Mouse (Mus musculus): ENCODE measurements around the gene Ptrh1. TPM values are rescaled to one million over a fixed set of nuclear protein-coding genes. Genes with fewer than 3 reads are reported as not detected.
A peak's percentile ranks its signal among the peaks of the same experiment; 100 is the strongest.

The Ptrh1 gene
- polyA plus RNA-seq, 1 experiment from 2014 or later = 5.2 TPM

- 75% methylated on average over 4 of the region's 4 CpGs for WGBS
- ATAC-seq (ENCODE audit: insufficient number of reproducible peaks, low FRiP score) = no peak
- H3K4me2 ChIP-seq = no peak overlapping the region
- peaks cover 51% of the 10 kb centered on the region for H3K4me1 ChIP-seq (replicated peaks)
- H3K27me3 ChIP-seq (replicated peaks) = peaks cover 41% of the 10 kb centered on the region
- no peak overlapping the region for H3K4me3 ChIP-seq
- H3K9me3 ChIP-seq (replicated peaks) = no peaks in the 10 kb centered on the region
- H3K36me3 ChIP-seq = 0 out of 2 replicates have a peak, but pooled peaks cover 8% of the 10 kb centered on the region
- no peak overlapping the region for H3K27ac ChIP-seq (ENCODE audit: poor library complexity, severe bottlenecking)
- no peak overlapping the region for H3K9ac ChIP-seq
Measured at GRCm38 (mm10) chr2:32739311-32739710, 36.3 kb upstream of the Ptrh1 start.

GRCm38 (mm10) chr2:32740916-32741272 lies 34.7 kb upstream of the Ptrh1 start, which contains the start of gene 6330409D20Rik:
TSS of gene 6330409D20Rik (minus strand) at chr2:32741016.
- WGBS = 14% methylated on average over 11 of the region's 11 CpGs
- no peak for ATAC-seq (ENCODE audit: insufficient number of reproducible peaks, low FRiP score)
- Histone ChIP-seq H3K9me3 (replicated peaks) (no peaks in the 10 kb centered on the region), H3K36me3 (peaks cover 17% of the 10 kb centered on the region), H3K27me3 (replicated peaks) (peaks cover 44% of the 10 kb centered on the region), H3K4me3 (peak within 1 kb of the TSS; percentile 52), H3K27ac (ENCODE audit: poor library complexity, severe bottlenecking) (no peak within 1 kb of the TSS), H3K4me2 (peak within 1 kb of the TSS; percentile 76), H3K4me1 (replicated peaks) (peaks cover 35% of the 10 kb centered on the region), H3K9ac (peak within 1 kb of the TSS; percentile 62)

- Histone ChIP-seq H3K27ac (ENCODE audit: poor library complexity, severe bottlenecking) (no peak overlapping the region), H3K4me2 (peak overlapping the region; percentile 76), H3K4me3 (peak overlapping the region; percentile 52), H3K27me3 (replicated peaks) (peaks cover 44% of the 10 kb centered on the region), H3K9ac (peak overlapping the region; percentile 62), H3K4me1 (replicated peaks) (peaks cover 29% of the 10 kb centered on the region), H3K36me3 (peaks cover 23% of the 10 kb centered on the region), H3K9me3 (replicated peaks) (no peaks in the 10 kb centered on the region)
- 11% methylated on average over 56 of the region's 58 CpGs for WGBS
- ATAC-seq (ENCODE audit: insufficient number of reproducible peaks, low FRiP score) = peak; percentile 51
Measured at GRCm38 (mm10) chr2:32741273-32742172, 34.1 kb upstream of the Ptrh1 start.

GRCm38 (mm10) chr2:32742173-32742531 lies 33.4 kb upstream of the Ptrh1 start:
- WGBS = 15% methylated on average over 18 of the region's 18 CpGs
- Histone ChIP-seq H3K9me3 (replicated peaks) (no peaks in the 10 kb centered on the region), H3K4me1 (replicated peaks) (peaks cover 23% of the 10 kb centered on the region), H3K36me3 (peaks cover 30% of the 10 kb centered on the region), H3K27me3 (replicated peaks) (peaks cover 44% of the 10 kb centered on the region), H3K9ac (0 out of 2 replicates have a peak overlapping the region, but pooled peaks have one; percentile 62), H3K27ac (ENCODE audit: poor library complexity, severe bottlenecking) (no peak overlapping the region), H3K4me3 (peak overlapping the region; percentile 52), H3K4me2 (peak overlapping the region; percentile 76)
- peak; percentile 13; the same call in 1 of the 2 replicates for ATAC-seq (ENCODE audit: insufficient number of reproducible peaks, low FRiP score)

- Histone ChIP-seq H3K9ac (no peak overlapping the region), H3K27me3 (replicated peaks) (peaks cover 44% of the 10 kb centered on the region), H3K36me3 (peaks cover 40% of the 10 kb centered on the region), H3K27ac (ENCODE audit: poor library complexity, severe bottlenecking) (no peak overlapping the region), H3K9me3 (replicated peaks) (no peaks in the 10 kb centered on the region), H3K4me2 (no peak overlapping the region), H3K4me3 (no peak overlapping the region), H3K4me1 (replicated peaks) (peaks cover 18% of the 10 kb centered on the region)
- WGBS = 68% methylated on average over 15 of the region's 15 CpGs
- no peak for ATAC-seq (ENCODE audit: insufficient number of reproducible peaks, low FRiP score)
Measured at GRCm38 (mm10) chr2:32744272-32744982, 31.2 kb upstream of the Ptrh1 start.

- Histone ChIP-seq H3K4me1 (replicated peaks) (peaks cover 10% of the 10 kb centered on the region; the same call in 1 of the 2 replicates), H3K4me2 (no peak overlapping the region), H3K4me3 (no peak overlapping the region), H3K27ac (ENCODE audit: poor library complexity, severe bottlenecking) (no peak overlapping the region), H3K9me3 (replicated peaks) (no peaks in the 10 kb centered on the region), H3K36me3 (peaks cover 72% of the 10 kb centered on the region), H3K27me3 (replicated peaks) (peaks cover 4% of the 10 kb centered on the region; the same call in 1 of the 2 replicates), H3K9ac (no peak overlapping the region)
- ATAC-seq (ENCODE audit: insufficient number of reproducible peaks, low FRiP score) = no peak
- WGBS = 77% methylated on average over 16 of the region's 16 CpGs
Measured at GRCm38 (mm10) chr2:32749082-32749481, 26.5 kb upstream of the Ptrh1 start.

- peaks cover 10% of the 10 kb centered on the region; the same call in 1 of the 2 replicates for H3K4me1 ChIP-seq (replicated peaks)
- ATAC-seq (ENCODE audit: insufficient number of reproducible peaks, low FRiP score) = no peak
- H3K27ac ChIP-seq (ENCODE audit: poor library complexity, severe bottlenecking) = no peak overlapping the region
- H3K27me3 ChIP-seq (replicated peaks) = 0 out of 2 replicates have a peak, but pooled peaks cover 4% of the 10 kb centered on the region
- H3K9ac ChIP-seq = no peak overlapping the region
- H3K4me2 ChIP-seq = no peak overlapping the region
- no peak overlapping the region for H3K4me3 ChIP-seq
- 70% methylated on average over 7 of the region's 7 CpGs for WGBS
- H3K9me3 ChIP-seq (replicated peaks) = no peaks in the 10 kb centered on the region
- peaks cover 80% of the 10 kb centered on the region for H3K36me3 ChIP-seq
Measured at GRCm38 (mm10) chr2:32750199-32750598, 25.4 kb upstream of the Ptrh1 start.

GRCm38 (mm10) chr2:32750887-32751664 lies 24.5 kb upstream of the Ptrh1 start:
- Histone ChIP-seq H3K4me1 (replicated peaks) (peaks cover 10% of the 10 kb centered on the region; the same call in 1 of the 2 replicates), H3K27ac (ENCODE audit: poor library complexity, severe bottlenecking) (peak overlapping the region; percentile 55; the same call in 1 of the 2 replicates), H3K27me3 (replicated peaks) (0 out of 2 replicates have a peak, but pooled peaks cover 3% of the 10 kb centered on the region), H3K9ac (peak overlapping the region; percentile 62), H3K4me3 (peak overlapping the region; percentile 53), H3K9me3 (replicated peaks) (no peaks in the 10 kb centered on the region), H3K4me2 (peak overlapping the region; percentile 65), H3K36me3 (peaks cover 71% of the 10 kb centered on the region)
- ATAC-seq (ENCODE audit: insufficient number of reproducible peaks, low FRiP score) = peak; percentile 52; the same call in 1 of the 2 replicates
- WGBS = 17% methylated on average over 31 of the region's 31 CpGs

GRCm38 (mm10) chr2:32751665-32752033 lies 23.9 kb upstream of the Ptrh1 start:
- Histone ChIP-seq H3K9ac (peak overlapping the region; percentile 62), H3K27me3 (replicated peaks) (0 out of 2 replicates have a peak, but pooled peaks cover 3% of the 10 kb centered on the region), H3K4me2 (peak overlapping the region; percentile 65), H3K27ac (ENCODE audit: poor library complexity, severe bottlenecking) (peak overlapping the region; percentile 55; the same call in 1 of the 2 replicates), H3K4me3 (peak overlapping the region; percentile 53), H3K9me3 (replicated peaks) (no peaks in the 10 kb centered on the region), H3K4me1 (replicated peaks) (peaks cover 10% of the 10 kb centered on the region; the same call in 1 of the 2 replicates), H3K36me3 (peaks cover 65% of the 10 kb centered on the region)
- 38% methylated on average over 9 of the region's 10 CpGs for WGBS
- no peak for ATAC-seq (ENCODE audit: insufficient number of reproducible peaks, low FRiP score)

GRCm38 (mm10) chr2:32752181-32752580 lies 23.4 kb upstream of the Ptrh1 start:
- peaks cover 60% of the 10 kb centered on the region for H3K36me3 ChIP-seq
- no peaks in the 10 kb centered on the region for H3K9me3 ChIP-seq (replicated peaks)
- peak overlapping the region; percentile 65 for H3K4me2 ChIP-seq
- H3K4me3 ChIP-seq = no peak overlapping the region
- no peak for ATAC-seq (ENCODE audit: insufficient number of reproducible peaks, low FRiP score)
- no peak overlapping the region for H3K27ac ChIP-seq (ENCODE audit: poor library complexity, severe bottlenecking)
- WGBS = 67% methylated on average over 10 of the region's 10 CpGs
- H3K4me1 ChIP-seq (replicated peaks) = peaks cover 10% of the 10 kb centered on the region; the same call in 1 of the 2 replicates
- 0 out of 2 replicates have a peak, but pooled peaks cover 3% of the 10 kb centered on the region for H3K27me3 ChIP-seq (replicated peaks)
- H3K9ac ChIP-seq = no peak overlapping the region

Measured in heart, embryonic 12.5 days (tissue).